Mouse (Mus musculus): ENCODE measurements around the gene Rab33b. TPM values are rescaled to one million over a fixed set of nuclear protein-coding genes. Genes with fewer than 3 reads are reported as not detected.

The Rab33b gene
- polyA plus RNA-seq, 1 experiment from 2014 or later: 33.6 TPM

DNA sequence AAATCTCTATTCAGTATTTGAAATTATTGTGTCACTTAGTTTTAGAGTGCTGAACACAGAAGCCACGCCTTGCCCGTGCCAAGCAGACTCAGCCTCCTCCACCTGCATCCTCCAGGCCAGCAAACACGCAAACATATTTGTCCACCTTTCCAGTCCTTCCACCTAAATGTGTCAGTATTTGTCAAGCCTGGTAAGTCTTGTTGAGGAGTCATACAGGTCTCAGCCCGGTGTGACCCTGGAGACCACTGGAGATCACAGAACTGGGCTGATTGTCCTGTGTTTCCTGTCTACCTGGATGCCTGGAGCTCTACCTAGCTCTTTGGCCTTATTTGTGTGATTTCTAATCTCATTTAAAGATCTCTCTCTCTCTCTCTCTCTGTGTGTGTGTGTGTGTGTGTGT, 16.2 kb downstream of the Rab33b start:
- Histone ChIP-seq H3K27ac (ENCODE audit: low read length) (no peak overlapping the region), H3K4me1 (ENCODE audit: control insufficient read depth, insufficient read depth, low read length) (no peaks in the 10 kb centered on the region), H3K27me3 (ENCODE audit: control insufficient read depth, insufficient read depth, low read depth, low read length) (no peaks in the 10 kb centered on the region), H3K4me3 (ENCODE audit: low read depth, low read length) (no peak overlapping the region), H3K9ac (ENCODE audit: low read depth, low read length) (no peak overlapping the region), H3K9me3 (replicated peaks; ENCODE audit: control insufficient read depth, low read length, poor library complexity, severe bottlenecking) (no peaks in the 10 kb centered on the region), H3K36me3 (ENCODE audit: control insufficient read depth, insufficient read depth, low read length) (peaks cover 3% of the 10 kb centered on the region; the same call in 1 of the 2 replicates), H3K4me2 (ENCODE audit: low read length) (no peak overlapping the region)
- no peak for ATAC-seq
- WGBS: 95% methylated on average over 4 of the region's 4 CpGs

- 45% methylated on average over 11 of the region's 11 CpGs for WGBS
- no peak for ATAC-seq
- Histone ChIP-seq H3K27me3 (ENCODE audit: control insufficient read depth, insufficient read depth, low read depth, low read length) (no peaks in the 10 kb centered on the region), H3K9ac (ENCODE audit: low read depth, low read length) (no peak overlapping the region), H3K4me3 (ENCODE audit: low read depth, low read length) (no peak overlapping the region), H3K9me3 (replicated peaks; ENCODE audit: control insufficient read depth, low read length, poor library complexity, severe bottlenecking) (no peaks in the 10 kb centered on the region), H3K4me2 (ENCODE audit: low read length) (no peak overlapping the region), H3K27ac (ENCODE audit: low read length) (no peak overlapping the region), H3K4me1 (ENCODE audit: control insufficient read depth, insufficient read depth, low read length) (no peaks in the 10 kb centered on the region), H3K36me3 (ENCODE audit: control insufficient read depth, insufficient read depth, low read length) (no peaks in the 10 kb centered on the region)
Observed at GRCm38 (mm10) chr3:51504385-51504952, 20.7 kb downstream of the Rab33b start.

GRCm38 (mm10) chr3:51505465-51505864, 21.7 kb downstream of the Rab33b start:
- no peak overlapping the region for H3K4me3 ChIP-seq (ENCODE audit: low read depth, low read length)
- H3K9me3 ChIP-seq (replicated peaks; ENCODE audit: control insufficient read depth, low read length, poor library complexity, severe bottlenecking): no peaks in the 10 kb centered on the region
- H3K27ac ChIP-seq (ENCODE audit: low read length): no peak overlapping the region
- H3K4me1 ChIP-seq (ENCODE audit: control insufficient read depth, insufficient read depth, low read length): no peaks in the 10 kb centered on the region
- no peak overlapping the region for H3K9ac ChIP-seq (ENCODE audit: low read depth, low read length)
- 62% methylated on average over 19 of the region's 19 CpGs for WGBS
- no peak for ATAC-seq
- no peaks in the 10 kb centered on the region for H3K36me3 ChIP-seq (ENCODE audit: control insufficient read depth, insufficient read depth, low read length)
- H3K4me2 ChIP-seq (ENCODE audit: low read length): no peak overlapping the region
- H3K27me3 ChIP-seq (ENCODE audit: control insufficient read depth, insufficient read depth, low read depth, low read length): no peaks in the 10 kb centered on the region

DNA sequence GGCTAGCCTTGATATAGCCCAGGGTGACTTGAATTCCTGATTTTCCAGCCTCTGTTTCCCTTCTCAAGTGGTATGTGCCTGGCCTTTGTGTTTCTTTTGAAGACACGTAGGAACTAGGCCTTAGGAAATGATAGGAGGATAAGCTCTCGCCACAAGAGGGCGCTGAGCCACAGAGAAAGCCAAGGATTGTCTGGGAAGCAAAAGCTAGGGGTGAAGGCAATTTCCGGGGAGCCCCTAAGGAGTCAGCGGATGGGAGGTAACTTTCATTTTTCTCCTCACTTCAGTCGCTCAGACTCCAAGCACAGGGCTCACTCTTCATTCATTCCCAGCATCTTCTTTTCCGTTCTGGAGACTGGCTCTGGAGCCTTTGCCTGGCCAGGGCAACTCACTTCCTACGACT, 27.2 kb downstream of the Rab33b start:
- Histone ChIP-seq H3K9me3 (replicated peaks; ENCODE audit: control insufficient read depth, low read length, poor library complexity, severe bottlenecking) (no peaks in the 10 kb centered on the region), H3K27me3 (ENCODE audit: control insufficient read depth, insufficient read depth, low read depth, low read length) (no peaks in the 10 kb centered on the region), H3K4me2 (ENCODE audit: low read length) (no peak overlapping the region), H3K36me3 (ENCODE audit: control insufficient read depth, insufficient read depth, low read length) (no peaks in the 10 kb centered on the region), H3K9ac (ENCODE audit: low read depth, low read length) (no peak overlapping the region), H3K4me1 (ENCODE audit: control insufficient read depth, insufficient read depth, low read length) (no peaks in the 10 kb centered on the region), H3K4me3 (ENCODE audit: low read depth, low read length) (no peak overlapping the region), H3K27ac (ENCODE audit: low read length) (no peak overlapping the region)
- WGBS: 29% methylated on average over 8 of the region's 8 CpGs
- ATAC-seq: no peak

DNA sequence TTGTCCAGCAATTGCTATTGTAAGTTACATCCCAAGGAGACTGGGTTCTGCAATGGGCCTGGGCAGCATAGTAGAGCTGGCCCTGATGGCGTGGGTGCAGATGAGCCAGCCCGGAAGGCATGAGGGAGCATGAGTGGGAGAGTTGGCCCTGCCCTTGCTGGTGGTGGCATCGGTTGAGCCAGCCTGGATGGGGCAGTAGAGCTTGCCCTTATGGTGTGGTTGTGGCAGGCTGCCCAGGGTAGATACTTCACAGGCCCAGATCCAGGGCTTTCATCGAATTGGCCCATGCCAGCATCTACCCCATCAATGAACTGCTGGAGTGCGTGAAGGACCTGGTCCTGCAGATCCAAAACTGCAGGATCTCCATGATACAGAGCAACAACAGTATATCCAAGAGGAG, 28.3 kb downstream of the Rab33b start:
- Histone ChIP-seq H3K4me1 (ENCODE audit: control insufficient read depth, insufficient read depth, low read length) (no peaks in the 10 kb centered on the region), H3K4me3 (ENCODE audit: low read depth, low read length) (no peak overlapping the region), H3K9ac (ENCODE audit: low read depth, low read length) (no peak overlapping the region), H3K36me3 (ENCODE audit: control insufficient read depth, insufficient read depth, low read length) (no peaks in the 10 kb centered on the region), H3K27me3 (ENCODE audit: control insufficient read depth, insufficient read depth, low read depth, low read length) (no peaks in the 10 kb centered on the region), H3K27ac (ENCODE audit: low read length) (no peak overlapping the region), H3K4me2 (ENCODE audit: low read length) (no peak overlapping the region), H3K9me3 (replicated peaks; ENCODE audit: control insufficient read depth, low read length, poor library complexity, severe bottlenecking) (no peaks in the 10 kb centered on the region)
- ATAC-seq: no peak; the same call in 1 of the 2 replicates
- 96% methylated on average over 5 of the region's 5 CpGs for WGBS

DNA sequence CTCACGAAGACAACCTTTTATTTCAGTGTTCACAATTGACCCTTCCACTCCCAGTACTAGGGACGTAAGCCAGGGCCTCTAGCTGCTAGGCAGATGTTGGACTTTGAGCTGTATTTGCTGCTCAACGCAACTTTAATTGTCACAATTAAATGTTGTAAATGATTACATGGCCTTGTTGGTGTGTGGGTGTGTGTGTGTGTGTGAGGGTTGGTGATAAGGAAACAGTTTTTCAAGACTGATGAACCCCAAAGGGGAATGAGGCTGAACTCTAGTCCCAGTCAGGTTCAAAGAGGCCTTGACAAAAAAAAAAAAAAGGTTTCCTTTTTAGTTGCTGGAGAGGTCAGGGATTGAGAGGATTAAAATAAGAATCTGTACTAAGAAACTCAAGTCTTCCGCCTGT, 33.7 kb downstream of the Rab33b start:
- 73% methylated on average over 4 of the region's 4 CpGs for WGBS
- H3K9ac ChIP-seq (ENCODE audit: low read depth, low read length): no peak overlapping the region
- no peaks in the 10 kb centered on the region for H3K4me1 ChIP-seq (ENCODE audit: control insufficient read depth, insufficient read depth, low read length)
- no peak overlapping the region for H3K27ac ChIP-seq (ENCODE audit: low read length)
- H3K27me3 ChIP-seq (ENCODE audit: control insufficient read depth, insufficient read depth, low read depth, low read length): no peaks in the 10 kb centered on the region
- H3K4me3 ChIP-seq (ENCODE audit: low read depth, low read length): no peak overlapping the region
- no peaks in the 10 kb centered on the region for H3K9me3 ChIP-seq (replicated peaks; ENCODE audit: control insufficient read depth, low read length, poor library complexity, severe bottlenecking)
- H3K36me3 ChIP-seq (ENCODE audit: control insufficient read depth, insufficient read depth, low read length): peaks cover 11% of the 10 kb centered on the region; the same call in 1 of the 2 replicates
- no peak overlapping the region for H3K4me2 ChIP-seq (ENCODE audit: low read length)
- ATAC-seq: no peak

GRCm38 (mm10) chr3:51517878-51518762, 34.4 kb downstream of the Rab33b start:
- no peak for ATAC-seq
- H3K9ac ChIP-seq (ENCODE audit: low read depth, low read length): no peak overlapping the region

DNA sequence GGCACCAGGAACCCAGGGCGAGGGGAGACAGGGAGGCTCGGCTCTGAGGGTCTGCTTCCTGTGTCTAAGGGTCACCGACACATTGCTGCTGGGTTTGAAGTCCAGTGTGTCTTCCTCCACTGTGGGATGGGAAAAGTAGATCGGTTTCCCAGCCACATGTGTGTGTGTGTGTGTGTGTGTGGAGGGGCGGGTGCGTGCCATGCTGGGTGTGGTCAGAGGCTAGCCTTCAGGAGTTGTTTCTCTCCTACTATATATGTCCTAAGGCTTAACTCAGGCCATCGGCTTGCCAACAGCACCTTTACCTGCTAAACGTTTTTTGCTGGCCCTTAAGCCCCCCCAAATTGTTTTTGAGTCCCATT, 35.0 kb downstream of the Rab33b start:
- Histone ChIP-seq H3K27ac (ENCODE audit: low read length) (no peak overlapping the region), H3K4me1 (ENCODE audit: control insufficient read depth, insufficient read depth, low read length) (no peaks in the 10 kb centered on the region), H3K4me3 (ENCODE audit: low read depth, low read length) (no peak overlapping the region), H3K9me3 (replicated peaks; ENCODE audit: control insufficient read depth, low read length, poor library complexity, severe bottlenecking) (no peaks in the 10 kb centered on the region), H3K9ac (ENCODE audit: low read depth, low read length) (no peak overlapping the region), H3K4me2 (ENCODE audit: low read length) (no peak overlapping the region), H3K36me3 (ENCODE audit: control insufficient read depth, insufficient read depth, low read length) (peaks cover 20% of the 10 kb centered on the region), H3K27me3 (ENCODE audit: control insufficient read depth, insufficient read depth, low read depth, low read length) (no peaks in the 10 kb centered on the region)
- WGBS: 68% methylated on average over 8 of the region's 8 CpGs
- ATAC-seq: no peak

More at GRCm38 (mm10) chr3:51517878-51518762, 34.4 kb downstream of the Rab33b start:
- 72% methylated on average over 12 of the region's 12 CpGs for WGBS
- Histone ChIP-seq H3K27ac (ENCODE audit: low read length) (no peak overlapping the region), H3K4me1 (ENCODE audit: control insufficient read depth, insufficient read depth, low read length) (no peaks in the 10 kb centered on the region), H3K36me3 (ENCODE audit: control insufficient read depth, insufficient read depth, low read length) (peaks cover 14% of the 10 kb centered on the region), H3K27me3 (ENCODE audit: control insufficient read depth, insufficient read depth, low read depth, low read length) (no peaks in the 10 kb centered on the region), H3K4me3 (ENCODE audit: low read depth, low read length) (no peak overlapping the region), H3K4me2 (ENCODE audit: low read length) (no peak overlapping the region), H3K9me3 (replicated peaks; ENCODE audit: control insufficient read depth, low read length, poor library complexity, severe bottlenecking) (no peaks in the 10 kb centered on the region)

GRCm38 (mm10) chr3:51521262-51521661, 37.5 kb downstream of the Rab33b start:
- Histone ChIP-seq H3K9me3 (replicated peaks; ENCODE audit: control insufficient read depth, low read length, poor library complexity, severe bottlenecking) (no peaks in the 10 kb centered on the region), H3K27ac (ENCODE audit: low read length) (no peak overlapping the region), H3K36me3 (ENCODE audit: control insufficient read depth, insufficient read depth, low read length) (peaks cover 39% of the 10 kb centered on the region), H3K9ac (ENCODE audit: low read depth, low read length) (no peak overlapping the region), H3K27me3 (ENCODE audit: control insufficient read depth, insufficient read depth, low read depth, low read length) (no peaks in the 10 kb centered on the region), H3K4me3 (ENCODE audit: low read depth, low read length) (no peak overlapping the region), H3K4me1 (ENCODE audit: control insufficient read depth, insufficient read depth, low read length) (no peaks in the 10 kb centered on the region), H3K4me2 (ENCODE audit: low read length) (no peak overlapping the region)
- WGBS: 93% methylated on average over 14 of the region's 14 CpGs
- no peak for ATAC-seq
